Comparison of ENCODE assay signal across 32 mouse cellular contexts in genomic region chrX:51999426-51999825, GRCm38 (mm10). TPM values are rescaled to one million over a fixed set of nuclear protein-coding genes. Genes with fewer than 3 reads are reported as not detected.
DNase-seq lines count a peak whose midpoint lies in the region; ATAC-seq and TF ChIP-seq lines count a peak whose summit lies in the region.
"Had no signal": no experiment of that assay in that cellular context is flagged by ENCODE, and none has a peak within 500 bp of the region (broad histone marks: within the 10 kb centered on the region; RNA-seq: fewer than 3 reads in every experiment).

No protein-coding gene starts in this region.

- no peak overlapping the region for H3K27ac ChIP-seq in hindbrain, postnatal 0 days
- H3K27ac ChIP-seq in hindbrain, embryonic 11.5 days (ENCODE audit: low read depth, low read length): no peak overlapping the region
- H3K27ac ChIP-seq in lung, embryonic 14.5 days (ENCODE audit: low read depth): no peak overlapping the region
- no peak overlapping the region for H3K27ac ChIP-seq in stomach, postnatal 0 days (replicated peaks)
- H3K27ac ChIP-seq: hindbrain, embryonic 10.5 days; liver, embryonic 13.5 days; macrophage had no signal

- no peak for TF ChIP-seq EP300 in stomach, postnatal 0 days (optimal IDR thresholded peaks at IDR 0.05)

- H3K9ac ChIP-seq in hindbrain, postnatal 0 days (replicated peaks; ENCODE audit: low read length): no peak overlapping the region
- H3K9ac ChIP-seq in hindbrain, embryonic 11.5 days (ENCODE audit: low read depth, low read length): no peak overlapping the region
- H3K9ac ChIP-seq in lung, embryonic 14.5 days: no peak overlapping the region
- H3K9ac ChIP-seq in stomach, postnatal 0 days (ENCODE audit: low read length): no peak overlapping the region
- H3K9ac ChIP-seq: embryonic facial prominence, embryonic 13.5 days; liver, embryonic 13.5 days had no signal

- no peak for DNase-seq in hindbrain, postnatal 0 days (ENCODE audit: low spot score)
- no peak for DNase-seq in hindbrain, embryonic 11.5 days (ENCODE audit: low spot score)
- peak; percentile 40 for DNase-seq in lung, embryonic 14.5 days
- DNase-seq in lung, postnatal 10 days: no peak
- DNase-seq in NIH3T3 (ENCODE audit: low read depth): peak; percentile 3
- no peak for DNase-seq in stomach, postnatal 0 days (ENCODE audit: low spot score)
- DNase-seq: adrenal gland, postnatal 10 days; B cell, adult 2 months; cerebellum, adult 11-12 months; cerebellum, postnatal 10 days; gastrocnemius, postnatal 10 days; heart, postnatal 10 days; kidney, adult 18-20 months; liver, embryonic 13.5 days; lung, adult 2 months had no signal

- no peak overlapping the region for H3K4me3 ChIP-seq in hindbrain, postnatal 0 days (ENCODE audit: low read length)
- no peak overlapping the region for H3K4me3 ChIP-seq in hindbrain, embryonic 11.5 days (ENCODE audit: low read depth, low read length)
- H3K4me3 ChIP-seq in lung, embryonic 14.5 days (ENCODE audit: low read depth, low read length): no peak overlapping the region
- no peak overlapping the region for H3K4me3 ChIP-seq in stomach, postnatal 0 days (ENCODE audit: low read depth, low read length)
- H3K4me3 ChIP-seq: embryonic facial prominence, embryonic 13.5 days; hindbrain, embryonic 10.5 days; liver, embryonic 13.5 days had no signal

- no peaks in the 10 kb centered on the region for H3K9me3 ChIP-seq in hindbrain, postnatal 0 days (ENCODE audit: low read length)
- no peaks in the 10 kb centered on the region for H3K9me3 ChIP-seq in hindbrain, embryonic 11.5 days (ENCODE audit: control insufficient read depth, low read length)
- no peaks in the 10 kb centered on the region for H3K9me3 ChIP-seq in lung, embryonic 14.5 days (ENCODE audit: low read depth, low read length)
- H3K9me3 ChIP-seq in stomach, postnatal 0 days (ENCODE audit: control insufficient read depth, low read length): no peaks in the 10 kb centered on the region
- H3K9me3 ChIP-seq: embryonic facial prominence, embryonic 13.5 days; G1E; hindbrain, embryonic 10.5 days; liver, embryonic 13.5 days had no signal

- TF ChIP-seq CTCF in hindbrain, postnatal 0 days (IDR thresholded peaks at IDR 0.05; ENCODE audit: low read depth): peak; percentile 25; the same call in 1 of the 2 replicates
- TF ChIP-seq CTCF in lung, embryonic 14.5 days (IDR thresholded peaks at IDR 0.05; ENCODE audit: low read depth): 0 out of 2 replicates have a peak, but pooled peaks have one; percentile 14
- peak; percentile 34 for TF ChIP-seq CTCF in stomach, postnatal 0 days (IDR thresholded peaks at IDR 0.05; ENCODE audit: low read depth)

- H3K4me1 ChIP-seq in hindbrain, postnatal 0 days (ENCODE audit: insufficient read depth, low read length): no peaks in the 10 kb centered on the region
- H3K4me1 ChIP-seq in hindbrain, embryonic 11.5 days (replicated peaks; ENCODE audit: control insufficient read depth, insufficient read depth, low read length): no peaks in the 10 kb centered on the region
- no peaks in the 10 kb centered on the region for H3K4me1 ChIP-seq in lung, embryonic 14.5 days (ENCODE audit: insufficient read depth)
- H3K4me1 ChIP-seq in stomach, postnatal 0 days (replicated peaks; ENCODE audit: control insufficient read depth, insufficient read depth): no peaks in the 10 kb centered on the region
- H3K4me1 ChIP-seq: hindbrain, embryonic 10.5 days; liver, embryonic 13.5 days had no signal

- ATAC-seq in hindbrain, postnatal 0 days: no peak
- ATAC-seq in hindbrain, embryonic 11.5 days (ENCODE audit: low FRiP score): no peak
- no peak; the same call in 1 of the 2 replicates for ATAC-seq in lung, embryonic 14.5 days (ENCODE audit: insufficient read depth)
- no peak for ATAC-seq in stomach, postnatal 0 days (ENCODE audit: low FRiP score, low TSS enrichment)
- no peak for ATAC-seq in cerebellum, adult (ENCODE audit: insufficient number of reproducible peaks, low FRiP score, low TSS enrichment)
- ATAC-seq: forebrain, embryonic 14.5 days had no signal

- no peak overlapping the region for H3K4me2 ChIP-seq in hindbrain, postnatal 0 days (ENCODE audit: low read depth, low read length)
- H3K4me2 ChIP-seq in hindbrain, embryonic 11.5 days (replicated peaks; ENCODE audit: low read depth, low read length): no peak overlapping the region
- no peak overlapping the region for H3K4me2 ChIP-seq in lung, embryonic 14.5 days
- no peak overlapping the region for H3K4me2 ChIP-seq in stomach, postnatal 0 days (replicated peaks; ENCODE audit: low read depth)
- H3K4me2 ChIP-seq: embryonic facial prominence, embryonic 13.5 days; heart, embryonic 11.5 days; liver, embryonic 13.5 days had no signal

- no peaks in the 10 kb centered on the region for H3K36me3 ChIP-seq in hindbrain, postnatal 0 days (ENCODE audit: insufficient read depth, low read length)
- no peaks in the 10 kb centered on the region for H3K36me3 ChIP-seq in hindbrain, embryonic 11.5 days (ENCODE audit: control insufficient read depth, insufficient read depth, low read length)
- no peaks in the 10 kb centered on the region for H3K36me3 ChIP-seq in lung, embryonic 14.5 days (ENCODE audit: insufficient read depth)
- no peaks in the 10 kb centered on the region for H3K36me3 ChIP-seq in stomach, postnatal 0 days (ENCODE audit: control insufficient read depth, insufficient read depth, low read length)
- H3K36me3 ChIP-seq: embryonic facial prominence, embryonic 13.5 days; G1E; hindbrain, embryonic 10.5 days; liver, embryonic 13.5 days had no signal

- 83% methylated on average over 4 of the region's 4 CpGs for WGBS in hindbrain, postnatal 0 days
- WGBS in hindbrain, embryonic 11.5 days: 80% methylated on average over 4 of the region's 4 CpGs
- WGBS in lung, embryonic 14.5 days: 38% methylated on average over 4 of the region's 4 CpGs
- 48% methylated on average over 4 of the region's 4 CpGs for WGBS in stomach, postnatal 0 days

- H3K27me3 ChIP-seq in hindbrain, postnatal 0 days (ENCODE audit: insufficient read depth, low read length): no peaks in the 10 kb centered on the region
- no peaks in the 10 kb centered on the region for H3K27me3 ChIP-seq in hindbrain, embryonic 11.5 days (ENCODE audit: control insufficient read depth, insufficient read depth, low read length)
- no peaks in the 10 kb centered on the region for H3K27me3 ChIP-seq in lung, embryonic 14.5 days (ENCODE audit: insufficient read depth, low read length)
- H3K27me3 ChIP-seq in stomach, postnatal 0 days (ENCODE audit: control insufficient read depth, insufficient read depth, low read length): no peaks in the 10 kb centered on the region
- H3K27me3 ChIP-seq: CH12.LX; embryonic facial prominence, embryonic 13.5 days; liver, embryonic 13.5 days had no signal

RNA-seq across cellular contexts. Expression of gene 1700080O16Rik, which starts 26.9 kb away (rescaled TPM):
- total RNA-seq in hindbrain, postnatal 0 days (2014; rRNA removed): not detected in 2 replicates
- not detected in 2 replicates for polyA plus RNA-seq in hindbrain, postnatal 0 days (2015; fragmentation: Nextera tagmentation; extraction: Ambion mirVana)
- not detected in 2 replicates for polyA plus RNA-seq in hindbrain, embryonic 11.5 days (2014; fragmentation: Nextera tagmentation; extraction: Ambion mirVana)
- not detected in 2 replicates for polyA plus RNA-seq in lung, embryonic 14.5 days (2014; fragmentation: Nextera tagmentation; extraction: Ambion mirVana)
- not detected in 2 replicates for polyA plus RNA-seq in stomach, postnatal 0 days (2015; fragmentation: Nextera tagmentation; extraction: Ambion mirVana)
- total RNA-seq: adrenal gland, postnatal 10 days; CH12.LX; G1E; gastrocnemius, postnatal 10 days; granulocyte monocyte progenitor cell, adult 5-6 weeks; heart, postnatal 10 days; layer of hippocampus, postnatal 25 days; left cerebral cortex, postnatal 14 days; monocyte, adult 5-6 weeks; neutrophil, adult 5-6 weeks had no signal
- polyA plus RNA-seq: embryonic facial prominence, embryonic 13.5 days; forebrain, embryonic 14.5 days; G1E; heart, embryonic 11.5 days; hindbrain, embryonic 10.5 days; limb, embryonic 14.5 days; liver, embryonic 13.5 days; lung, adult 2 months; macrophage; small intestine, adult 2 months; thymus, postnatal 0 days; urinary bladder, adult 2 months had no signal

Comparison
In these comparisons a context has a peak if more than half of its experiments do, and no peak if none do; other contexts are left out.
1. DNase-seq: peak in lung, embryonic 14.5 days (single experiment) and NIH3T3 (single experiment); none in hindbrain, postnatal 0 days (single experiment), hindbrain, embryonic 11.5 days (single experiment), lung, postnatal 10 days (single experiment) and stomach, postnatal 0 days (single experiment).
2. Peak in every context shown above with its lines, with median percentiles within 50 percentile points of each other: CTCF ChIP-seq.